9 mouse cellular contexts compared by ENCODE assay signal in the genomic region with DNA sequence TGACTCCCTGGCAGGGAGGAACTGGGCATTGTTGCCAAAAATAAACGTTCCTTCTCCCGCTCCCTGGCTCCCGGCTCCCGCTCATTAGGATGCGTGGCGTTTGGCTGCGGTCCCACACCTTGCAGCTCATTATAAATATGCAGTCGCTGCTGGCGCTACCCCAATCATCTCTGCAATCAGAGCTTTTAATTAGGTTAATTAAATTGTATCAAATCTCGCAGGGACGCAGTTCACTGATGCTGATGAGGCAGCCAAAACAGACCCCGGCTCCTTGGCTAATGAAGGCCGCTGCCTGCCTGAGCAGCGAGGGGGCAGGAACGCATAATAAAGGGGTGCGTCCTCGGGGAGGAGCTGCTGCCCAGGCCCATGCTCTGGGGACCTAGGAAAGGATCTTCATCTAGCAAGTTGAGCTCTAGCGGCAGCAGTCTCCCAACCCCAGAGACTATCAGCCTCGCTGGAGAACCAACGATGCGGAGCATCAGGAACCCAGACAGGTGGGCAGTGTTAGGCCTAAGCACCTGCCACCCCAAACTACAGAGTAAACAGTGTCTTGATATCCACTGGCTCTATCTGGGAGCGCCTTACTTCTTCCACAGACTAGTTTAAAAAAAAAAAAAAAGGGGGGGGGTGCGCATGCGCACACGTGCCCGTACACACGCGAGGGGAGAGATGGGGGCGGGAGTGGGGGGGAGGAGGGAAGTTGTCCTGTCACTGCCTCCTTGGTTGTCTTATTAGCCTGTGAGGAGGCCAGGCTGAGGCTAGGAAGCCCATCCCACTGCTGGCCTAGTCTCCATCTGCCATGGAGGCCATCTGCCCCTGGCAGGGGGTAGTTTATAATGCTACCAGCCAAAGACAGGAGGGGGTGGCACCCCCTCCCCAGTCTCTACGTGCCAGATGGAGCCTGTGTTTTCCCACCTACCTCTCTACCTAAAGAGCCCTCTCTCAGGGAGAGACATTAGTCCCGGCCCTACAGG. TPM values are rescaled to one million over a fixed set of nuclear protein-coding genes. Genes with fewer than 3 reads are reported as not detected.
DNase-seq lines count a peak whose midpoint lies in the region; ATAC-seq and TF ChIP-seq lines count a peak whose summit lies in the region.
"Had no signal": no experiment of that assay in that cellular context is flagged by ENCODE, and none has a peak within 500 bp of the region (broad histone marks: within the 10 kb centered on the region; RNA-seq: fewer than 3 reads in every experiment).

No protein-coding gene starts in this region.

- DNase-seq in heart, postnatal 0 days (ENCODE audit: low spot score), result no peak
- DNase-seq in heart, postnatal 10 days, result no peak
- DNase-seq in ZHBTc4 (ENCODE audit: low read depth, low spot score), result peak; percentile 19
- peak; percentile 87 for DNase-seq in forebrain, embryonic 11.5 days (ENCODE audit: low spot score)
- DNase-seq in urinary bladder, adult 2 months (ENCODE audit: low spot score), result no peak
- DNase-seq in T-cell, adult 2 months (ENCODE audit: low spot score), result no peak
- DNase-seq in left cerebral cortex, adult 8-10 months (ENCODE audit: low spot score in 2 of 2), result no peak

- peaks cover 45% of the 10 kb centered on the region for H3K27me3 ChIP-seq in heart, postnatal 0 days (ENCODE audit: control insufficient read depth, insufficient read depth, low read length)
- peaks cover 23% of the 10 kb centered on the region for H3K27me3 ChIP-seq in forebrain, embryonic 11.5 days (ENCODE audit: control insufficient read depth, insufficient read depth, low read length)
- H3K27me3 ChIP-seq in midbrain, embryonic 12.5 days, result peaks cover 59% of the 10 kb centered on the region

- no peak overlapping the region for H3K4me3 ChIP-seq in heart, postnatal 0 days (ENCODE audit: low read depth, low read length)
- H3K4me3 ChIP-seq in forebrain, embryonic 11.5 days (ENCODE audit: low read depth, low read length), result peak overlapping the region; percentile 5; the same call in 1 of the 2 replicates
- peak overlapping the region; percentile 21 for H3K4me3 ChIP-seq in midbrain, embryonic 12.5 days

- ATAC-seq in heart, postnatal 0 days (ENCODE audit: insufficient read depth, low read depth), result no peak
- peak; percentile 70 for ATAC-seq in forebrain, embryonic 11.5 days (replicated peaks; ENCODE audit: low FRiP score)
- peak; percentile 48 for ATAC-seq in midbrain, embryonic 12.5 days (ENCODE audit: low FRiP score, low read depth)

- peaks cover 10% of the 10 kb centered on the region; the same call in 1 of the 2 replicates for H3K36me3 ChIP-seq in heart, postnatal 0 days (replicated peaks; ENCODE audit: control insufficient read depth, insufficient read depth, low read length)
- no peaks in the 10 kb centered on the region; the same call in 1 of the 2 replicates for H3K36me3 ChIP-seq in forebrain, embryonic 11.5 days (ENCODE audit: control insufficient read depth, insufficient read depth, low read length)
- peaks cover 16% of the 10 kb centered on the region for H3K36me3 ChIP-seq in midbrain, embryonic 12.5 days

- no peak overlapping the region for H3K9ac ChIP-seq in heart, postnatal 0 days (replicated peaks; ENCODE audit: low read depth, low read length)
- H3K9ac ChIP-seq in forebrain, embryonic 11.5 days (ENCODE audit: low read length), result peak overlapping the region; percentile 41; the same call in 1 of the 2 replicates
- peak overlapping the region; percentile 39; the same call in 1 of the 2 replicates for H3K9ac ChIP-seq in midbrain, embryonic 12.5 days (replicated peaks)

- H3K27ac ChIP-seq in heart, postnatal 0 days (ENCODE audit: low read depth), result no peak overlapping the region
- no peak overlapping the region for H3K27ac ChIP-seq in forebrain, embryonic 11.5 days (ENCODE audit: low read depth, low read length)
- peak overlapping the region; percentile 63 for H3K27ac ChIP-seq in midbrain, embryonic 12.5 days (replicated peaks)

- WGBS in heart, postnatal 0 days, result 6% methylated on average over 26 of the region's 31 CpGs
- WGBS in forebrain, embryonic 11.5 days, result 2% methylated on average over 25 of the region's 31 CpGs
- WGBS in midbrain, embryonic 12.5 days, result 3% methylated on average over 31 of the region's 31 CpGs

- intact Hi-C loops in heart, postnatal 10 days (cut with DNase I), result no loop called here

- TF ChIP-seq EP300 in heart, postnatal 0 days (IDR thresholded peaks at IDR 0.05; ENCODE audit: low read depth), result no peak

- peaks cover 10% of the 10 kb centered on the region for H3K4me1 ChIP-seq in heart, postnatal 0 days (ENCODE audit: control insufficient read depth, insufficient read depth)
- H3K4me1 ChIP-seq in forebrain, embryonic 11.5 days (replicated peaks; ENCODE audit: control insufficient read depth, insufficient read depth, low read length), result peaks cover 25% of the 10 kb centered on the region
- H3K4me1 ChIP-seq in midbrain, embryonic 12.5 days, result peaks cover 49% of the 10 kb centered on the region

- TF ChIP-seq CTCF in heart, postnatal 0 days (IDR thresholded peaks at IDR 0.05; ENCODE audit: low read depth), result no peak

- H3K4me2 ChIP-seq in heart, postnatal 0 days (ENCODE audit: low read depth, low read length), result peak overlapping the region; percentile 32
- H3K4me2 ChIP-seq in forebrain, embryonic 11.5 days (ENCODE audit: low read depth, low read length, severe bottlenecking), result peak overlapping the region; percentile 46
- peak overlapping the region; percentile 51 for H3K4me2 ChIP-seq in midbrain, embryonic 12.5 days (replicated peaks)

- H3K9me3 ChIP-seq in heart, postnatal 0 days (replicated peaks; ENCODE audit: control insufficient read depth, low read length), result no peaks in the 10 kb centered on the region
- no peaks in the 10 kb centered on the region for H3K9me3 ChIP-seq in forebrain, embryonic 11.5 days (ENCODE audit: control insufficient read depth, low read length)
- H3K9me3 ChIP-seq in midbrain, embryonic 12.5 days, result no peaks in the 10 kb centered on the region
- H3K9me3 ChIP-seq: G1E had no signal

RNA-seq across cellular contexts. Expression of a gene that starts 16.0 kb away (rescaled TPM):
- 0.04 and 1.5 TPM in 2 replicates for total RNA-seq in heart, postnatal 0 days (2014; rRNA removed; ENCODE audit: low replicate concordance)
- 0.03 and 0.08 TPM in 2 replicates for polyA plus RNA-seq in heart, postnatal 0 days (2015; fragmentation: Nextera tagmentation; extraction: Ambion mirVana)
- under 1 TPM; 0.12 to 0.26 TPM for total RNA-seq in heart, postnatal 10 days (2021)
- polyA plus RNA-seq in forebrain, embryonic 11.5 days (2014; fragmentation: Nextera tagmentation; extraction: Ambion mirVana), result 8.6 and 11.7 TPM in 2 replicates
- 26.2 and 30.5 TPM in 2 replicates for polyA plus RNA-seq in midbrain, embryonic 12.5 days (2016; fragmentation: Nextera tagmentation; extraction: Ambion mirVana)
- polyA plus RNA-seq in urinary bladder, adult 2 months (2012; rRNA removed), result 0.14 and 0.18 TPM in 2 replicates
- 10 to 100 TPM; 15.9 to 20.5 (median 18.3) TPM for total RNA-seq in left cerebral cortex, adult 8-10 months (2022)
- polyA plus RNA-seq: G1E had no signal

RNA-seq across cellular contexts. Expression of a gene that starts 20.8 kb away (rescaled TPM):
- 2.6 and 5.5 TPM in 2 replicates for total RNA-seq in heart, postnatal 0 days (2014; rRNA removed; ENCODE audit: low replicate concordance)
- polyA plus RNA-seq in heart, postnatal 0 days (2015; fragmentation: Nextera tagmentation; extraction: Ambion mirVana), result 33.4 and 39.7 TPM in 2 replicates
- 10 to 100 TPM; 13.8 to 16.8 TPM for total RNA-seq in heart, postnatal 10 days (2021)
- polyA plus RNA-seq in forebrain, embryonic 11.5 days (2014; fragmentation: Nextera tagmentation; extraction: Ambion mirVana), result 55.3 and 63.2 TPM in 2 replicates
- 61.9 and 63.0 TPM in 2 replicates for polyA plus RNA-seq in midbrain, embryonic 12.5 days (2016; fragmentation: Nextera tagmentation; extraction: Ambion mirVana)
- polyA plus RNA-seq in urinary bladder, adult 2 months (2012; rRNA removed), result 31.6 and 32.9 TPM in 2 replicates
- total RNA-seq in left cerebral cortex, adult 8-10 months (2022), result 10 to 100 TPM; 13.2 to 16.9 (median 16.3) TPM

RNA-seq across cellular contexts. Expression of a gene that starts 27.9 kb away (rescaled TPM):
- total RNA-seq in heart, postnatal 0 days (2014; rRNA removed; ENCODE audit: low replicate concordance), result 7.1 and 14.5 TPM in 2 replicates
- 6.2 and 6.5 TPM in 2 replicates for polyA plus RNA-seq in heart, postnatal 0 days (2015; fragmentation: Nextera tagmentation; extraction: Ambion mirVana)
- 10 to 100 TPM; 15.7 to 19.6 TPM for total RNA-seq in heart, postnatal 10 days (2021)
- 5.5 and 6.4 TPM in 2 replicates for polyA plus RNA-seq in forebrain, embryonic 11.5 days (2014; fragmentation: Nextera tagmentation; extraction: Ambion mirVana)
- 2.6 and 4.1 TPM in 2 replicates for polyA plus RNA-seq in midbrain, embryonic 12.5 days (2016; fragmentation: Nextera tagmentation; extraction: Ambion mirVana)
- polyA plus RNA-seq in urinary bladder, adult 2 months (2012; rRNA removed), result 2.7 and 5.2 TPM in 2 replicates
- 1 to 10 TPM; 1.4 to 3.1 (median 1.7) TPM for total RNA-seq in left cerebral cortex, adult 8-10 months (2022)

RNA-seq across cellular contexts. Expression of a gene that starts 41.9 kb away (rescaled TPM):
- total RNA-seq in heart, postnatal 0 days (2014; rRNA removed; ENCODE audit: low replicate concordance), result 15.4 and 23.6 TPM in 2 replicates
- polyA plus RNA-seq in heart, postnatal 0 days (2015; fragmentation: Nextera tagmentation; extraction: Ambion mirVana), result 47.5 and 50.6 TPM in 2 replicates
- total RNA-seq in heart, postnatal 10 days (2021), result 10 to 100 TPM; 26.2 to 32.5 TPM
- 218 and 220 TPM in 2 replicates for polyA plus RNA-seq in forebrain, embryonic 11.5 days (2014; fragmentation: Nextera tagmentation; extraction: Ambion mirVana)
- polyA plus RNA-seq in midbrain, embryonic 12.5 days (2016; fragmentation: Nextera tagmentation; extraction: Ambion mirVana), result 194 and 195 TPM in 2 replicates
- 38.1 and 40.4 TPM in 2 replicates for polyA plus RNA-seq in urinary bladder, adult 2 months (2012; rRNA removed)
- total RNA-seq in left cerebral cortex, adult 8-10 months (2022), result 10 to 100 TPM; 32.4 to 39.9 (median 35.4) TPM

Comparison
In these comparisons a context has a peak if more than half of its experiments do, and no peak if none do; other contexts are left out.
1. DNase-seq: peak in ZHBTc4 (single experiment) and forebrain, embryonic 11.5 days (single experiment); none in heart, postnatal 0 days (single experiment), heart, postnatal 10 days (0 of 2), urinary bladder, adult 2 months (single experiment), T-cell, adult 2 months (single experiment) and left cerebral cortex, adult 8-10 months (0 of 2).
2. Peak in every context shown above with its lines, with median percentiles within 50 percentile points of each other: H3K4me2 ChIP-seq.